Mouse (Mus musculus): ENCODE results near the gene Mob3b. TPM values are rescaled to one million over a fixed set of nuclear protein-coding genes. Genes with fewer than 3 reads are reported as not detected.

The Mob3b gene
- total RNA-seq, 2 experiments from 2014 or later, result 0.28 to 0.86 TPM

DNA sequence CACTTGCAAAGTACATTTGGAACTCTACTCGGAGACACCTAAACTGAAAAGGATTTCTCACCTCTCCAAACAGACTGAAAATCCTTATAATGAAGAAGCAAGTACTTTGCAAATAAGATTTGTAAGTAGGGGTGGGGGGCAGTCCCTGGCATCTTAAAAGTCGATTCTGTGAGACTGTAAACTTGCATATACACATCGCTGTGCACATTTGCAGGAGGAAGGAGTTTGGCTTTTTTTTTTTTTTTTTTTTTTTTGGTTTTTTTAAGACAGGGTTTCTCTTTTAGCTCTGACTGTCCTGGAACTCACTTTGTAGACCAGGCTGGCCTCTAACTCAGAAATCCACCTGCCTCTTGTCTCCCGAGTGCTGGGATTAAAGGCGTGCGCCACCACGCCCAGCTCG, 36.7 kb downstream of the Mob3b start:
- H3K4me3 ChIP-seq, result no peak overlapping the region
- H3K27ac ChIP-seq, result no peak overlapping the region
- no peak for DNase-seq
- no peak for TF ChIP-seq CTCF (IDR thresholded peaks at IDR 0.05)
- intact Hi-C loops (cut with DNase I), result no loop called here

DNA sequence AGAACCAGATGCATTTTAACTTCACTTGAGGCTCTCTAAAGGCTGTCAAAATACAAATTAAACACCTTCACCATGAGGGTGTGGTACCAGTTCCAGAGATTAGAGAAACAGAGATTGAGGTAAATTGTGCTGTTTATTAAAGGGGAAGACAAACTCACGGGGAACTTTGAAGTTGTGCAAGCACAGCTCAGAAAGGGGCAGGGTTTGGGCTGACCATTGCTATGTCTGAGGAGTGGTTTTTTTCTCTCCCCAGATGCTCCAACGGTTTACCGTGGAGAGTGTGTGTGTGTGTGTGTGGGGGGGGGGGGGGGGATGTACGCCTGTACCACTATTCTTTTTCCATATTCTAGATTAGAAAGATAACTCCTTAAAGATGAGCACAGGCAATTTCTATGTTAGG, 37.1 kb downstream of the Mob3b start:
- H3K4me3 ChIP-seq, result no peak overlapping the region
- DNase-seq, result no peak
- intact Hi-C loops (cut with DNase I), result no loop called here
- TF ChIP-seq CTCF (IDR thresholded peaks at IDR 0.05), result no peak
- no peak overlapping the region for H3K27ac ChIP-seq

- no peak for DNase-seq
- no peak overlapping the region for H3K4me3 ChIP-seq
- no peak overlapping the region for H3K27ac ChIP-seq
- TF ChIP-seq CTCF (IDR thresholded peaks at IDR 0.05), result no peak
- intact Hi-C loops (cut with DNase I), result no loop called here
These were observed 38.4 kb downstream of the Mob3b start for GRCm38 (mm10) chr4:35118851-35119250.

DNA sequence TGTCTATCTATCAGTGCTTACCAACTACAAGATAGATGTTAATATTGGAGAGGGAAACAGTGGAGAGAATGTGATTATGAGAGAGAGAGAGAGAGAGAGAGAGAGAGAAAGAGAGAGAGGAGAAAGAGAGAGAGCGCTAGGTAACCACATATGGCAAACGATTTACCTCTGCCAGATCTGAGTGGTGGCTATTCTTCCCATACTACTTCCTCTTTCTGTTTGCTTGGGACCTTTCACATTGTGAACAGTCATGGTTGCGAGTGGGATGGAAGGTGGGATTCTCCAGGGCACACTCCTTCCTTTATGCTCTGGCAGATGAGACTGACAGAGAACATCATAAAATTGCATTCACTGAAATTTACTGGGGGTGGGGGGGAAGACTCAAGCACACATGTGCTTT, 40.1 kb downstream of the Mob3b start:
- no peak for DNase-seq
- intact Hi-C loops (cut with DNase I), result no loop called here
- no peak for TF ChIP-seq CTCF (IDR thresholded peaks at IDR 0.05)
- Histone ChIP-seq H3K27ac (no peak overlapping the region), H3K4me3 (no peak overlapping the region)

DNA sequence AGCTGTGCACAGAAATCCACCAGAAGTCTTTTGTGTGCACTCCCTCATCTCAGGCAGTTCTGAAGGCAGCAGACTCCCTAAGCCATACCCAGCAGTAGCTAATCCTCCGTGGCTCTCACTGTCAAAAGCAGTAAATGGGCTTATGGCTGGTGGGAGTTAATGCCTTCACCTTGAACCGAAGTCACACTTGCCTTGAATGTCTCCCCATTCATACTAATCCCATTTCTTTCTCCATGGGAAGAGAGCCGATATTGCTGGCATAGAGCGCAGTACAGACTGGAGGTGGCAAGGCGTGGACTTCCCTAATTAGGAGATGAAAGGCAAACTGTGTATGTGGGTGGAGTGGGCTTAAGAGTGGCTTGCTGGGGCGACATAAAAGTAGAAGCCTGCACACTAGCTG, 41.4 kb downstream of the Mob3b start:
- H3K4me3 ChIP-seq, result no peak overlapping the region
- no peak overlapping the region for H3K27ac ChIP-seq
- no peak for TF ChIP-seq CTCF (IDR thresholded peaks at IDR 0.05)
- no peak for DNase-seq
- intact Hi-C loops (cut with DNase I), result no loop called here

DNA sequence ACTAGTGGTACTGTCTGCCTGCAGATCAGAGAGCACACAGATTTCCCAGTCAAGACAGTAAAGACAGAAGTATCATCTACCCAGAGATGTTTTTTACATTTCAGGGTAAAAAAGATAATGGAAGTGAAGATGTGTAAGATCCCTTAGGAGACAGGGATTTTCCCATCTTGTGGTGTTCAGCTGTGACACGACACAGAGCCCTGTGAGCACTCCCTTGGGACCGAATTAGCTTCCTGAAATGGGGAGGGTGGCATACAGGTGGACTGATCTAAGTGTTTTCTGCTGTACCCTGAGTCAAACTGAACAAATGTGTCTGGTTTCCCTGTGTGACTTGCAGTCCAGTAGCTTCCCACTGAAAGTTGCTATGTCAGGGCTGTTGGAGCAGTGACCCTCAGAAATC, 42.3 kb downstream of the Mob3b start:
- DNase-seq, result no peak
- H3K27ac ChIP-seq, result no peak overlapping the region
- TF ChIP-seq CTCF (IDR thresholded peaks at IDR 0.05), result no peak
- H3K4me3 ChIP-seq, result no peak overlapping the region
- intact Hi-C loops (cut with DNase I), result no loop called here

GRCm38 (mm10) chr4:35113516-35114248, 43.6 kb downstream of the Mob3b start:
- intact Hi-C loops (cut with DNase I), result no loop called here
- no peak overlapping the region for H3K4me3 ChIP-seq
- no peak overlapping the region for H3K27ac ChIP-seq
- TF ChIP-seq CTCF (IDR thresholded peaks at IDR 0.05), result no peak
- DNase-seq, result no peak

GRCm38 (mm10) chr4:35112452-35112851, 44.8 kb downstream of the Mob3b start:
- no peak for TF ChIP-seq CTCF (IDR thresholded peaks at IDR 0.05)
- no peak overlapping the region for H3K4me3 ChIP-seq
- no peak overlapping the region for H3K27ac ChIP-seq
- DNase-seq, result no peak
- intact Hi-C loops (cut with DNase I), result no loop called here

- no peak for TF ChIP-seq CTCF (IDR thresholded peaks at IDR 0.05)
- Histone ChIP-seq H3K27ac (no peak overlapping the region), H3K4me3 (no peak overlapping the region)
- DNase-seq, result no peak
- intact Hi-C loops (cut with DNase I), result no loop called here
These were observed 52.0 kb downstream of the Mob3b start for GRCm38 (mm10) chr4:35105115-35105773.

GRCm38 (mm10) chr4:35101201-35101600, 56.1 kb downstream of the Mob3b start:
- intact Hi-C loops (cut with DNase I), result no loop called here
- TF ChIP-seq CTCF (IDR thresholded peaks at IDR 0.05), result no peak
- Histone ChIP-seq H3K4me3 (no peak overlapping the region), H3K27ac (no peak overlapping the region)
- no peak for DNase-seq

DNA sequence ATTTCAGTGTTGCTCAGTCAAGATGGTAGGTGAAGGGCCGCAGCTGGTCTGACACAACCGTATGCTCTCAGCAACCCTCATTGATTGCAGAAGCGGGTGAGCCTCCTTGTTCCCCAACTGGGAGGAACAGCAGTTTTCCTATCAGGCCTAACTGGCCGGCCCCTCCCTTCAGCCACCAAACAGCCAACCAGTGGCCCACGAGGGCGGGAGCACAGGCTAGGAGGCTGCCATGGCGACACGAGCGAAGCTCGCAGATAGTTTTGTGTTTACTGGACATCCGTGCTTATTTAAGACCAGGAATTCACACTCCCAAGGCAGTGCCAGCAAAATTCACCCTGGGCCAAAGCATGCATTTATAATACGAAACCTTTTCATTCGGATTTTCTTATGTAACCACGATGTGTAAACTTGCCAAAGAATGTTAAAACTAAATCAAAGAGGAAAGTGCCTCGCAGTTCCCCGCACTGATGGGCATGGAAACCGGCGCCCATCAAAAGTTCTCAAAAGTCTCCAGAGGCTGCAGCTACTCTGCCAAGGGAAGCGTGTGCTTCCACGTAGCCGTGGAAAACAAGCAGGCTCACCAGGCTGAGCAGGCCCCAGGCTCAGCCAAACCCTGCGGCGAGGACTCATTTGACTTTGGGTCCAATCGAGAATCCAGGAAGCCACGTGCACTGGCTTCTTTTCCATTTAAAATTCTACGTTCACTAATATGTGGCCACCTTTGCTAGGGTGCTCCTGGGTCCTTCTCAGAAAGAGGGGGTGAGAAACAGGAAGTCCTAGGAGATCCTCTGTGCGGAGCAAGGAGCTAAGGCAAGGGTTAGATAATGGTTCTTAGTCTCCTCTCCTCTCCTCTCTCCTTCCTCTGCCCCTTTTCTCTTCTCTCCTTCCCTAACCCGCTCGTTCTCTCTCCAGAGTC, 57.2 kb downstream of the Mob3b start:
- intact Hi-C loops (cut with DNase I), result no loop called here
- Histone ChIP-seq H3K4me3 (peak overlapping the region; percentile 69), H3K27ac (peak overlapping the region; percentile 48)
- peak; percentile 87 for DNase-seq
- no peak for TF ChIP-seq CTCF (IDR thresholded peaks at IDR 0.05)

DNA sequence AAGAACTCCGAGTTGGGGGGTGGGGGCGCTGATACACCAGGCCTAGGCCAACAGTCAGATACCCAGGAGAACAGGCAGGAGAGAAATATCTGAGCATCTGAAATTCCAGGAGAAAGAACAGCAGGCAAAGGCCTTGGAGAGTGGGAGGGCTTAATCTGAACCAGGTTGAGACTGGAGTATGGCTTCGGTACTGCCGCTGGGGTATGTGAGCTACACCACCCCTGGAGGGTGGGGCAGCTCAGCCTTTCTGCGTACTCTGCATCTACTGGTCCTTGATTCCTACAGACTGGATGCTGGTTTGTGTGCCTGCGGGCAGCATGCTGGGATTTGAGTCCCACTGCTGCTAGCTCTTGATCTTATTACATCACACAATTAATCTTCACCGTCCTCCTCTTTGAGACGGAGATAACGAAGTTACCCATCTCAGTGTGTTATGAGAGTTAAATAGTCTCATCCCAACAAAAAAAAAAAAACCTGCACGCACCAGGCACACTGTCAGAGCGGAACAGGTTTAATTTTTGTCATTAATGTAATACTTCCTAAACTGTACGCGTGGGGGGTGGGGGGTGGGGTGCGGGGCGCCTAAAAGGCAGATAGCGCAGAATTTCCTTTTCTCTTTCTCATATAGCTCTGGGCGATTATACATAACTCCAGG, 57.9 kb downstream of the Mob3b start:
- TF ChIP-seq CTCF (IDR thresholded peaks at IDR 0.05), result no peak
- peak overlapping the region; percentile 69 for H3K4me3 ChIP-seq
- no peak for DNase-seq
- no peak overlapping the region for H3K27ac ChIP-seq
- intact Hi-C loops (cut with DNase I), result no loop called here

Data from gastrocnemius, adult 2 months (tissue).